Mouse (Mus musculus): ENCODE measurements around the gene Ate1. TPM values are rescaled to one million over a fixed set of nuclear protein-coding genes. Genes with fewer than 3 reads are reported as not detected.

Ate1 gene
- polyA plus RNA-seq, 1 experiment from 2014 or later: 19.2 TPM

DNA sequence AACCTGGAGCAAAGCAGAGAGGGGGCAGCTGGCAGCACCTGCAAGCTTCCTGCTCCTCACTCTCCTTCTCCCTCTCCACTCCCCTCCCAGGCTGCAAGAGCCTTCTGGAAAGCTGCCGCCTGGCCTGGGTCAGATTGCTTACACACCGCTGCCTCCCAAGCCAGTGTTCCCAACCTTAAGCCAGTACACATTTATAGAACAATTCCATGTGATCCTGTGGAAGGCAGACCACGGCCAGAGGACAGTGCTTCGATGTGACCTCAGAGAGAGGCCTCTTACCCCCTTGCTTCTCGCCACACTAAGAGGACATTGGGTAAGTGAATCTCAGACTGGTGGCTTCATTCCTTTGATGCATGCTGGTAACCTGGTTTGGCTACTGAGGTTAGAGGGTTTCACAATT, 32.6 kb upstream of the Ate1 start:
- no peak overlapping the region for H3K4me3 ChIP-seq (ENCODE audit: low read depth, low read length)

DNA sequence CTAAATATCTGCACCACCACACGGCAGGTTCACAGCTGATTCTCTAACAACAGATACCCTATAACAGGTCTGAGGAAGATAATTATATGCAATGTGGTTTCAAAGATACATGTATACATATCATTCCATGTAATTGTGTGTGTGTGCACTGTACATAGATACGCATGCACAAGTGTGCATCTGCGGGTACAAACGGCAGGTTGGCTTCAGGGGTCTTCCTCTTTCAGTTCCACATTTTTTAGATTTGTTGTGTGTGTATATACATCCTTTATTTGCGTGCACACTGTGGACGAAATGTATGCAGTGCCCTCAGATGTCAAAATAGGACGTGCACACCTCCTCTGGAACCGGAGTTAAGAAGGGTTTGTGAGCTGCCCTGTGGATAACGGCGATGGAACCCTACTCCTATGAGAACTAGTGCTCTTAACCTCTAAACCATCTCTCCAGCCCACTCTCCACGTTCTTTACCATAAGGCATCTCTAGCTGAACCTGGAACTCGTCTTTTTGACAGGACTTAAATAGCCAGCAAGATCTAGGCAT, 27.5 kb upstream of the Ate1 start:
- Histone ChIP-seq H3K4me1 (ENCODE audit: control insufficient read depth, low read depth, low read length) (peaks cover 19% of the 10 kb centered on the region), H3K4me3 (ENCODE audit: low read depth, low read length) (peak overlapping the region; percentile 95), H3K9me3 (replicated peaks; ENCODE audit: control insufficient read depth, low read length) (no peaks in the 10 kb centered on the region), H3K9ac (ENCODE audit: low read depth, low read length) (0 out of 2 replicates have a peak overlapping the region, but pooled peaks have one; percentile 99), H3K36me3 (ENCODE audit: control insufficient read depth, insufficient read depth) (peaks cover 14% of the 10 kb centered on the region), H3K27me3 (ENCODE audit: control insufficient read depth, insufficient read depth, low read depth, low read length) (no peaks in the 10 kb centered on the region), H3K4me2 (ENCODE audit: low read depth, low read length) (peak overlapping the region; percentile 43), H3K27ac (ENCODE audit: low read length) (no peak overlapping the region)
- WGBS (ENCODE audit: insufficient replicate concordance): 59% methylated on average over 12 of the region's 12 CpGs
- ATAC-seq (ENCODE audit: low read depth): no peak

More for the DNA sequence above, 32.6 kb upstream of the Ate1 start:
- Histone ChIP-seq H3K36me3 (ENCODE audit: control insufficient read depth, insufficient read depth) (no peaks in the 10 kb centered on the region), H3K4me1 (ENCODE audit: control insufficient read depth, low read depth, low read length) (no peaks in the 10 kb centered on the region), H3K4me2 (ENCODE audit: low read depth, low read length) (no peak overlapping the region), H3K27ac (ENCODE audit: low read length) (no peak overlapping the region), H3K9ac (ENCODE audit: low read depth, low read length) (no peak overlapping the region), H3K9me3 (replicated peaks; ENCODE audit: control insufficient read depth, low read length) (no peaks in the 10 kb centered on the region), H3K27me3 (ENCODE audit: control insufficient read depth, insufficient read depth, low read depth, low read length) (no peaks in the 10 kb centered on the region)
- no peak for ATAC-seq (ENCODE audit: low read depth)
- 67% methylated on average over 5 of the region's 5 CpGs for WGBS (ENCODE audit: insufficient replicate concordance)

DNA sequence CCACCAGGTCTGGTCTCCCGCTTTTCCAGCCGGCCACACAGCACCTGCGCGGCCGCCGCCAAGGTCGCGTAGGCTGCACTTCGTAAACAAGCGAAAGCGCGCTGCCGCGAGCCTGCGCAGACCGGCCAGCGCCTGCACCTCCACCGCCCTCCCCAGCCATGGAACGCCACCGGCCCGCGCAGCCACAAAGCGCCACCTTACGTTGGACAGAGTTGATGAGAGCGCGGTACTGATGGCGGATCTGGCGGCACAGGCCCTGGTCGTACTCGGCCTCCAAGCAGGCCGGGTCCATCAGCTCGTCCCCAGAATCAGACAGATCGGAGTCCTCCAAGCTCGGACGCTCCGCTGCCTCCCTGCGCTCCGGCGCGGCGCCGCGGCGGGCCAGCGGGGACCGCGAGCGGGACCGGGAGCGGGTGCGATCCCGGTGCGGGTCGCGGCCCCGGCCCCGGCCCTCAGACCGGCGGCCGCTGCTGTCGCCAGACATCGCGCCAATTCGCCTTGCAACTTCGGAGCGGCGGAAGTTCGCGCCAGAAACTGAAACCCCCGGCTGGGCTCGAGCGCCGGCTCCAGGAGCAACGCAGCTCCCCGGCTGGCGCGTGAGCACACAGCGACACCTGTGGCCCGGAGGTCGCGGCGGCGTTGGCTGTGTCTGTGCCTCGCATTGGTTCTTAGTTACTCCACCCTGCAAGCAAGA, 26.8 kb upstream of the Ate1 start:
- peak; percentile 95 for ATAC-seq (ENCODE audit: low read depth)
- Histone ChIP-seq H3K36me3 (ENCODE audit: control insufficient read depth, insufficient read depth) (peaks cover 21% of the 10 kb centered on the region), H3K27me3 (ENCODE audit: control insufficient read depth, insufficient read depth, low read depth, low read length) (no peaks in the 10 kb centered on the region), H3K4me3 (ENCODE audit: low read depth, low read length) (peak overlapping the region; percentile 95), H3K4me1 (ENCODE audit: control insufficient read depth, low read depth, low read length) (peaks cover 19% of the 10 kb centered on the region), H3K9ac (ENCODE audit: low read depth, low read length) (peak overlapping the region; percentile 99), H3K4me2 (ENCODE audit: low read depth, low read length) (peak overlapping the region; percentile 78), H3K9me3 (replicated peaks; ENCODE audit: control insufficient read depth, low read length) (no peaks in the 10 kb centered on the region), H3K27ac (ENCODE audit: low read length) (peak overlapping the region; percentile 99)
- under 1% methylated on average over 79 of the region's 84 CpGs for WGBS (ENCODE audit: insufficient replicate concordance)

GRCm38 (mm10) chr7:130546421-130546790, 26.2 kb upstream of the Ate1 start:
- Histone ChIP-seq H3K9ac (ENCODE audit: low read depth, low read length) (peak overlapping the region; percentile 99), H3K4me3 (ENCODE audit: low read depth, low read length) (peak overlapping the region; percentile 95), H3K4me1 (ENCODE audit: control insufficient read depth, low read depth, low read length) (peaks cover 19% of the 10 kb centered on the region), H3K27ac (ENCODE audit: low read length) (peak overlapping the region; percentile 99), H3K9me3 (replicated peaks; ENCODE audit: control insufficient read depth, low read length) (no peaks in the 10 kb centered on the region), H3K27me3 (ENCODE audit: control insufficient read depth, insufficient read depth, low read depth, low read length) (no peaks in the 10 kb centered on the region), H3K4me2 (ENCODE audit: low read depth, low read length) (peak overlapping the region; percentile 78), H3K36me3 (ENCODE audit: control insufficient read depth, insufficient read depth) (peaks cover 26% of the 10 kb centered on the region)
- whole genome bisulfite sequencing (ENCODE audit: insufficient replicate concordance): 3% methylated on average over 7 of the region's 7 CpGs
- peak; percentile 0; the same call in 1 of the 2 replicates for ATAC-seq (ENCODE audit: low read depth)

DNA sequence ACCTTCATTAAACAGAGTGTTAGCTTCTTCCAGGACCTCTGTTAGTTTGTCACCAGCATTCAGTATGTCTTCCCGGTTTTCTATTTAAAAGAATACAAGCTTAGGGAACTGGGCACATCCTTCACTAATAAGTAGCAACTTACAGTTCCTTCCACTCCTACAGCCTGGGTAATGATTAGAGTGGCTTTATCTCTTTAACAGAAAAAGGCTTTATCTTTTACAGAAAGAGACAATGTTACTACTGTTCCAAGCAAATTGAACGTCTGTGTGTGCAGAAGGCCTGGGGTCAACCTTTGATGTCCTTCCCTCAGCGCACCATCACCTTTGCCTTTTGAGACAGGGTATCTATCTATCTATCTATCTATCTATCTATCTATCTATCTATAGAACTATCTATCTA, 25.7 kb upstream of the Ate1 start:
- H3K27ac ChIP-seq (ENCODE audit: low read length): peak overlapping the region; percentile 99
- H3K27me3 ChIP-seq (ENCODE audit: control insufficient read depth, insufficient read depth, low read depth, low read length): no peaks in the 10 kb centered on the region
- peaks cover 19% of the 10 kb centered on the region for H3K4me1 ChIP-seq (ENCODE audit: control insufficient read depth, low read depth, low read length)
- no peak for ATAC-seq (ENCODE audit: low read depth)
- peak overlapping the region; percentile 95 for H3K4me3 ChIP-seq (ENCODE audit: low read depth, low read length)
- peak overlapping the region; percentile 99 for H3K9ac ChIP-seq (ENCODE audit: low read depth, low read length)
- H3K36me3 ChIP-seq (ENCODE audit: control insufficient read depth, insufficient read depth): peaks cover 29% of the 10 kb centered on the region
- H3K4me2 ChIP-seq (ENCODE audit: low read depth, low read length): peak overlapping the region; percentile 78
- H3K9me3 ChIP-seq (replicated peaks; ENCODE audit: control insufficient read depth, low read length): no peaks in the 10 kb centered on the region
- WGBS (ENCODE audit: insufficient replicate concordance): 33% methylated on average over 3 of the region's 3 CpGs

DNA sequence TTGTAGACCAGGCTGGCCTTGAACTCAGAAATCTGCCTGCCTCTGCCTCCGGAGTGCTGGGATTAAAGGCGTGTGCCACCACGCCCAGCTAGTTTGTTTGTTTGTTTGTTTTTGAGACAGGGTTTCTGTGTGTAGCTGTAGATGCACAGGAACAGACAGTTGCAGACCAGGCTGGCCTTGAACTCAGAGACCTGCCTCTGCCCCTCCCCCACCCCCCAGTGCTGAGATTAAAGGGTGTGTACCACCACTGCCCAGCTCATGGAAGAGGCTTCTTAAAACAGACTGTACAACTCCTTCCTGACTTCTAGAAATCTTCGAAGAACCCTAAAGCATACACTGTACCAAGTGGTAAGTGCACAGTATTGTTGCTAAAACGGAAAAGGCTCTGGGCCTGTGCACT, 25.2 kb upstream of the Ate1 start:
- no peak for ATAC-seq (ENCODE audit: low read depth)
- no peaks in the 10 kb centered on the region for H3K9me3 ChIP-seq (replicated peaks; ENCODE audit: control insufficient read depth, low read length)
- H3K36me3 ChIP-seq (ENCODE audit: control insufficient read depth, insufficient read depth): peaks cover 31% of the 10 kb centered on the region
- H3K4me2 ChIP-seq (ENCODE audit: low read depth, low read length): peak overlapping the region; percentile 78
- H3K9ac ChIP-seq (ENCODE audit: low read depth, low read length): peak overlapping the region; percentile 99
- peaks cover 19% of the 10 kb centered on the region for H3K4me1 ChIP-seq (ENCODE audit: control insufficient read depth, low read depth, low read length)
- 76% methylated on average over 5 of the region's 5 CpGs for WGBS (ENCODE audit: insufficient replicate concordance)
- H3K27me3 ChIP-seq (ENCODE audit: control insufficient read depth, insufficient read depth, low read depth, low read length): no peaks in the 10 kb centered on the region
- H3K4me3 ChIP-seq (ENCODE audit: low read depth, low read length): peak overlapping the region; percentile 95
- H3K27ac ChIP-seq (ENCODE audit: low read length): peak overlapping the region; percentile 99; the same call in 1 of the 2 replicates

DNA sequence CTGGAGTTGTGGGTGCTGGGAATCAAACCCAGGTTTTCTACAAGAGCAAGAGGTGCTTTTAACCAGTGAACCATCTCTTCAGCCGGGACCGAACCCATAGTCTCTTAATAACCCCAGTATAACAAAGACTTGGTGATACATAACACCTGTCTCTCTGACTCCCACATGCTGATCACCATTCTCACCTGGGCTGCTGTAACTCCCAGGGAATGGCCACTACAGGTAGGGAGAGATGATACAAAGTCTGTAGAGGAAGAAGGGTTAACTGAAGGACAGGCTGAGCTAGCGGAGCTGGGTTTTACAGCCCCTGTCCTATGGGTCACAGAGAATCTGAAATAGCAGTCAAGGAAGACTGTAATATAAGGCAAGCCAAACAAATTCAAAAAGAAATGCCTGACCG, 23.0 kb upstream of the Ate1 start:
- H3K4me1 ChIP-seq (ENCODE audit: control insufficient read depth, low read depth, low read length): peaks cover 19% of the 10 kb centered on the region
- no peaks in the 10 kb centered on the region for H3K9me3 ChIP-seq (replicated peaks; ENCODE audit: control insufficient read depth, low read length)
- H3K27me3 ChIP-seq (ENCODE audit: control insufficient read depth, insufficient read depth, low read depth, low read length): no peaks in the 10 kb centered on the region
- no peak overlapping the region for H3K9ac ChIP-seq (ENCODE audit: low read depth, low read length)
- H3K36me3 ChIP-seq (ENCODE audit: control insufficient read depth, insufficient read depth): peaks cover 52% of the 10 kb centered on the region
- no peak for ATAC-seq (ENCODE audit: low read depth)
- H3K4me3 ChIP-seq (ENCODE audit: low read depth, low read length): no peak overlapping the region
- no peak overlapping the region for H3K4me2 ChIP-seq (ENCODE audit: low read depth, low read length)
- H3K27ac ChIP-seq (ENCODE audit: low read length): no peak overlapping the region
- 89% methylated on average over 4 of the region's 4 CpGs for WGBS (ENCODE audit: insufficient replicate concordance)

DNA sequence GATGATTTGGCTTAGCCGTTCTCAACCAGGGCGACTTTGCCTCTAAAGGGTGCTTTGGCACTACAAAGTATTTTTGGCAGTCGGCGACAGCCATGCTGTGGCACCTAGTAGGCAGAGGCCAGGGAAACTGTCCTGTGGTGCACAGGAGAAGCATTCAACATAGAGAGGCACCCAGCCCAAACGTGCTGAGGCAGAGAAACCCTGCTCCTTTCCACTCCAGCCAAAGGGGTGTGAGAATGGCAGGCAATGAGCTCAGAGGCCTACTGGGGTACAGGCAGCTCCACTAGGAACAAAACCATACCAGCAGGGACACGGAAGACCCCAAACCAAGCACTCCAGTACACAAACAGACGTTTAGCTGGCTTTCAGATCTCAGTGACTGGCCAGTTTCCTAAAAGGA, 20.0 kb upstream of the Ate1 start:
- ATAC-seq (ENCODE audit: low read depth): no peak
- Histone ChIP-seq H3K4me3 (ENCODE audit: low read depth, low read length) (no peak overlapping the region), H3K4me1 (ENCODE audit: control insufficient read depth, low read depth, low read length) (peaks cover 5% of the 10 kb centered on the region), H3K36me3 (ENCODE audit: control insufficient read depth, insufficient read depth) (peaks cover 68% of the 10 kb centered on the region), H3K9ac (ENCODE audit: low read depth, low read length) (no peak overlapping the region), H3K27me3 (ENCODE audit: control insufficient read depth, insufficient read depth, low read depth, low read length) (no peaks in the 10 kb centered on the region), H3K27ac (ENCODE audit: low read length) (no peak overlapping the region), H3K9me3 (replicated peaks; ENCODE audit: control insufficient read depth, low read length) (no peaks in the 10 kb centered on the region), H3K4me2 (ENCODE audit: low read depth, low read length) (no peak overlapping the region)
- WGBS (ENCODE audit: insufficient replicate concordance): 84% methylated on average over 7 of the region's 7 CpGs

- whole genome bisulfite sequencing (ENCODE audit: insufficient replicate concordance): 86% methylated on average over 4 of the region's 4 CpGs
- Histone ChIP-seq H3K9ac (ENCODE audit: low read depth, low read length) (no peak overlapping the region), H3K4me1 (ENCODE audit: control insufficient read depth, low read depth, low read length) (peaks cover 2% of the 10 kb centered on the region; the same call in 1 of the 2 replicates), H3K27me3 (ENCODE audit: control insufficient read depth, insufficient read depth, low read depth, low read length) (no peaks in the 10 kb centered on the region), H3K9me3 (replicated peaks; ENCODE audit: control insufficient read depth, low read length) (no peaks in the 10 kb centered on the region), H3K4me3 (ENCODE audit: low read depth, low read length) (no peak overlapping the region), H3K4me2 (ENCODE audit: low read depth, low read length) (no peak overlapping the region), H3K36me3 (ENCODE audit: control insufficient read depth, insufficient read depth) (peaks cover 62% of the 10 kb centered on the region), H3K27ac (ENCODE audit: low read length) (no peak overlapping the region)
- ATAC-seq (ENCODE audit: low read depth): no peak
Measured at GRCm38 (mm10) chr7:130537068-130537467, 16.9 kb upstream of the Ate1 start.
